Mouse (Mus musculus): Measurements from ENCODE around the gene Pdzrn4. TPM values are rescaled to one million over a fixed set of nuclear protein-coding genes. Genes with fewer than 3 reads are reported as not detected.

The Pdzrn4 gene
- 4.2 and 4.7 TPM in 2 replicates for polyA plus RNA-seq (2012; rRNA removed)

GRCm38 (mm10) chr15:92396770-92397608 is at the start of gene Pdzrn4:
Gene Pdzrn4 (plus strand): TSS chr15:92396881.

